In the genomic region with DNA sequence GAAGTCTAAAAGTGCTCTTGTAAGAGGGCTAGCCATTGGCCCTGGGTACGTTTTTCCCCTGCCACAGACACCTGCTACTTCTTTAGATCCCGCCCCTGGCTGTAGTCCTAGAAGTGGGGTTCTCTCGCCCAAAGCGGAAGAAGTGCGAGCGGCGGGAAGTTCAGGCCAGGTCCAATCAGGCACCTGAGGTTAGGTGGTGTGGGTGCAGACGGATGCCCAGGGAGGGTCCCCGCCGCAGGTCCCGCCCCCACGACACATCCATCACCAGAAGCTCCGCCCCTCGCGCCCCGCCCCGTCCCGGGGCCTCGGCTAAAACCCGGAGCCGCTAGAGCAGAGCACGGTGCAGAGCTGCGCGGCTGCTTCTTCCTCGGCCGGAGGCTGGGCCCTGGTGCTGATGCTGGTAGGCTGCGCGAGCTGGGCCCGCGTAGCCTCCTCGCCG, we compare ENCODE assay signal across 8 mouse cellular contexts. TPM values are rescaled to one million over a fixed set of nuclear protein-coding genes. Genes with fewer than 3 reads are reported as not detected.
DNase-seq lines count a peak whose midpoint lies in the region; ATAC-seq lines count a peak whose summit lies in the region.

Gene Slain1, plus strand, starts transcription at position 333 of the 439 bp plus-strand sequence.

- WGBS in hindbrain, embryonic 16.5 days = 1% methylated on average over 32 of the region's 32 CpGs

- peak within 1 kb of the TSS; percentile 97 for H3K27ac ChIP-seq in hindbrain, embryonic 16.5 days (ENCODE audit: low read depth, low read length)

- H3K4me1 ChIP-seq in hindbrain, embryonic 16.5 days (ENCODE audit: control insufficient read depth, insufficient read depth, low read depth, low read length) = peaks cover 29% of the 10 kb centered on the region

- peak; percentile 41 for DNase-seq in MN1 (ENCODE audit: low spot score)
- DNase-seq in cerebellum, adult 18-20 months = peak; percentile 97 to 98
- DNase-seq in left cerebral cortex, adult 11 months (ENCODE audit: low spot score) = peak; percentile 84
- peak; percentile 91 for DNase-seq in lung, postnatal 25 days (ENCODE audit: low spot score)
- DNase-seq in retina, embryonic 14.5 days (ENCODE audit: low spot score) = peak; percentile 94
- peak; percentile 99 for DNase-seq in thymus, postnatal 25 days

- H3K9me3 ChIP-seq in hindbrain, embryonic 16.5 days (ENCODE audit: control insufficient read depth, low read length) = no peaks in the 10 kb centered on the region

- H3K9ac ChIP-seq in hindbrain, embryonic 16.5 days (ENCODE audit: low read depth, low read length) = peak within 1 kb of the TSS; percentile 99

- peak within 1 kb of the TSS; percentile 68 for H3K4me2 ChIP-seq in hindbrain, embryonic 16.5 days (ENCODE audit: low read length)

- H3K27me3 ChIP-seq in hindbrain, embryonic 16.5 days (replicated peaks; ENCODE audit: control insufficient read depth, insufficient read depth, low read length) = no peaks in the 10 kb centered on the region

- H3K4me3 ChIP-seq in hindbrain, embryonic 16.5 days (ENCODE audit: low read length) = peak within 1 kb of the TSS; percentile 90

- no peaks in the 10 kb centered on the region for H3K36me3 ChIP-seq in hindbrain, embryonic 16.5 days (ENCODE audit: control insufficient read depth, insufficient read depth, low read length)

- ATAC-seq in frontal cortex, adult (ENCODE audit: low TSS enrichment) = peak; percentile 86
- ATAC-seq in hindbrain, embryonic 16.5 days = peak; percentile 97

RNA-seq across cellular contexts. Expression of gene Slain1, which starts in this region (rescaled TPM):
- 5.3 and 8.8 TPM in 2 replicates for polyA plus RNA-seq in hindbrain, embryonic 16.5 days (2015; fragmentation: Nextera tagmentation; extraction: Ambion mirVana)

Comparison
In these comparisons a context has a peak if more than half of its experiments do, and no peak if none do; other contexts are left out.
1. Peak in every context shown above with its lines: DNase-seq, ATAC-seq, H3K4me3 ChIP-seq and H3K27ac ChIP-seq.
2. DNase-seq: peak in every context shown above with its lines; median percentile 99 in thymus, postnatal 25 days; 98 in cerebellum, adult 18-20 months; 94 in retina, embryonic 14.5 days; 91 in lung, postnatal 25 days; 84 in left cerebral cortex, adult 11 months; 41 in MN1.